Mouse (Mus musculus) small intestine, adult 2 months (tissue): ENCODE results near the gene Olfr643.

Source experiments
- CTCF ChIP-seq: fragments of 200-500 bp; IDR thresholded peaks from 2 replicates; pipeline ENCODE4 v1.5.1; 2012; ENCODE audit warnings: low read depth, mild to moderate bottlenecking, control low read depth, inconsistent platforms, low read length, moderate library complexity, mixed read lengths; ENCODE audit not compliant: insufficient replicate concordance, insufficient read length; ENCODE audit errors: extremely low read depth
- POLR2A ChIP-seq: fragments of 200-500 bp; IDR thresholded peaks from 2 replicates; pipeline ENCODE4 v1.6.1; 2012; ENCODE audit warnings: low read depth, mild to moderate bottlenecking, control low read depth, inconsistent platforms, low read length, moderate library complexity

DNA sequence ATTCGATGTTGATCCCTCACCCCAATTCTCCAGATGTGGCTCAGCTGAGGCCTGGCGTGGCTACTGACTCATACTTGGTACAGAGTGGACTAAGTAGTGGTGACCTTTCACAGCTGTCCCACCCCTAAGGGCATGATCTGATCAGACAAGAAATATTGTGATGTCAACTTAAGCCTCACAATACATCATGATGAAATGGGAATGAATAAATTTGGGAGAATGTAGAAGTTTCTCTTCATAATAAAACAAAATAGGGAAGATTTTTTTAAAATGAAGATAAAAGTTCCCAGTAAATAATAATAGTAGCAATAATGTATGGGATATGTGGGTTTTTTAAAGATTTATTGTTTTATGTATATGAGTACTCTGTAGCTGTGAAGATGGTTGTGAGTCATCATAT lies 13.3 kb upstream of the Olfr643 start, which contains the start of gene Ubqlnl:
- TF ChIP-seq CTCF (no peak), POLR2A (no peak)
